Mouse (Mus musculus) c-Kit-positive CD71-positive TER-119-negative erythroid progenitor cells, embryonic 14.5 days (primary cell): Measurements from ENCODE around the gene Pcgf3.
A peak's percentile ranks its signal among the peaks of the same experiment; 100 is the strongest.

Experiments used
- DNase-seq: peaks from one replicate; pipeline ENCODE4 v3.0.0-alpha.2; 2013; ENCODE audit warnings: low read depth

Gene Pcgf3

DNA sequence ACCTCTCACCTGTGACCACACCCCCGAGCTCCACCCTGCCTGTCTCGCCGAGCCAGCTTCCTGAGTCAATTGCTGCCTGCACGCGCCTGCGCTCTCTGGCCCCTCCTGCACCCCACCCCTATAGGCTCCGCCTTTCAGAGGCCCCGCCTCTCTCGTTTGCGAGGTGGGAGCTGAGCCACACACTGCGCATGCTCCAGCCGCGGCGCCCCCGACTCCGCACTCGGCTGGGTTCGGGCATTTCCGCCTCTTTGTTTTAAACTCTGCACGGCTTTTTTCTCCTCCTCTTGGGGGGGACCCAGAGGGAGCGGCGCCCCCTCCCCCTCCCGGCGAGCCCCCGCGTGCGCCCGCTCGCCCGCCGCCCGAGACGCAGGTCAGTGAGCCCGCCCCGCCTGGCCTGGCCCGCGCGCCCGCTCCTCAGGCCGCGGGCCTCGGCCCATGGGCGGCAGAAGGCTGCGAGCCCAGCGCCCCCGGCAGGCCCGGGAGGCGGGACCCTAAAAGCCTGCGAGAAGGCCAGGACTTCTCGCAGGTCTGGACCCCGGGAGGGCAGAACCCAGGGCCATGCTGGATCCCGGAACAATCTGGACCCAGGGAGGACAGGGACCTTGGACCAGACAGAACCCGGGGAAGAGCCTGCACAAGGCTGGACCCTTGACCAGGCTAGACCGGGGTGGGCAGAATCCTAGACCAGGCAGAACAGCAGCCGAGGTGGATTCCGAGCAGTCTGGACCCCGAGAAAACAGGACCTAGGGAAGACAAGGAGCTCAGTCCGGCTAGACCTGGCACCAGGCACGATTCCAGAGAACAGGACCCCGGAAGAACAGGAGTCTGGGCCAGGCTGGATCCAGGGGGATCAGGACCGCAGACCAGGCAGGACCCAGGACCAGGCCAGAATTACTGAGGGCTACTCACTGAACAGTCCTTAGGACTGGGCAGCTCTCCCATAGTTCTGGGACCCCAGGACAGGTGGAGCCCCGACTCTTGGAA, at the start of gene Pcgf3:
TSS of gene Pcgf3 (plus strand) at position 151 of the 984 bp plus-strand sequence.
- peak; percentile 92 for DNase-seq

- DNase-seq: no peak
These were observed 46.3 kb upstream of the Pcgf3 start for GRCm38 (mm10) chr5:108414711-108415110.

DNA sequence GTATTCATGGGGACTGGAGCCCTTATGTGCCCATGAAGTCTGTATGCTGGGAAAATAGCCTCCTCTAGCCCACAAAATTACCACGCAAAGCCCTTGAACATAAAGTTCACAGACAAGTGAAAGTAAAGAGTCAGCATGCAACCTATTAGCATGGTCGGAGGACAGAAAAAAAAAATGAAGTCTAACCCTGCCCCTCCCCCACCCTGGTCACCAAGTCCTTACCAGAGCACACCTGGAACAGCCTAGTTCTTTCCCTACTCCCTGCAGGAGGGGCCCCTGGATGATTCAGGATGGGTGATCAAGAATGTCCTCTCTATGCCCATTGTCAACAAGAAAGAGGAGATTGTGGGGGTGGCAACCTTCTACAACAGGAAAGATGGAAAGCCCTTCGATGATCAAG, 38.3 kb upstream of the Pcgf3 start:
- DNase-seq: no peak

GRCm38 (mm10) chr5:108423427-108423826, 37.6 kb upstream of the Pcgf3 start:
- peak; percentile 45 for DNase-seq

DNA sequence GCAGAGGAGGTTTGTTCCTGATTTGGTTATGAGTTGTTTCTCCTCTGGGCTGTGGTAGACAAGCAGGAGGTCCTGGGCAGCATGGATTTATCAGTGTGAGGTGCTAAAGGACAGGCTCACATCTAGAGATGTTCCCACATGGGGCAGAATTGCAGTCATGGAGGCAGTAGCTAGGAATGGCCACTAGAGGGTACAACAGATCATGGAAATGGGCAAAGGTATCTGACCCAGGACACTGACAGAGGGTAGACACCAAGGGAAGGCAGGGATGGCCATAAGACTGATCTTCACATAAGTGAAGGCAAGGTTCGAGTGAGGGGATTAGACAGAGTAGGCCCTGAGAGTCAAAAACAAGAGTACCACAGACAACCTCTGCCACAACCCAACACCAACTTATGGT, 33.8 kb upstream of the Pcgf3 start:
- peak; percentile 65 for DNase-seq

DNA sequence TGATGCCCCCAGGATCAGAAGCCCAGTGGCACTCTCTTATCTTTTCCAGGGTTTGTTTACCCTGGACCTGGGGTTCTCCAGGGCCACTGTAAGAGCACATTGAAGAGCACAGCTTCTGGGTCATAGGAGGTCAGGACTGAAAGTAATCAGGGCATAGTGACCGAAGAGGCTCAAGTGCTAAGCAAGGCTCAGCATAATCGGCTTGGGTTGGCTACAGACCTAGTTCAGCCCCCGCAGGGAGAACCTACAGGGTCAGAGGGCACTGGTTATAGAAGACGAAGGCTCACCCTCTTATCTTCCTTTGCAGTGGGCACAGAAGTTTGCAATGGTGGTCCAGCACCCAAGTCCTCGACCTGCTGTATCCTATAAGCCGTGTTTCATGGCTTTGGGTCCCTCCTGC, 29.8 kb upstream of the Pcgf3 start:
- DNase-seq: no peak

GRCm38 (mm10) chr5:108433804-108434587, 27.0 kb upstream of the Pcgf3 start, which contains the start of gene Atp5k:
Gene Atp5k, minus strand, starts transcription at chr5:108434448.
- peak; percentile 93 for DNase-seq

GRCm38 (mm10) chr5:108436101-108436500, 24.9 kb upstream of the Pcgf3 start:
- DNase-seq: no peak

GRCm38 (mm10) chr5:108446973-108447372, 14.1 kb upstream of the Pcgf3 start:
- DNase-seq: no peak

DNA sequence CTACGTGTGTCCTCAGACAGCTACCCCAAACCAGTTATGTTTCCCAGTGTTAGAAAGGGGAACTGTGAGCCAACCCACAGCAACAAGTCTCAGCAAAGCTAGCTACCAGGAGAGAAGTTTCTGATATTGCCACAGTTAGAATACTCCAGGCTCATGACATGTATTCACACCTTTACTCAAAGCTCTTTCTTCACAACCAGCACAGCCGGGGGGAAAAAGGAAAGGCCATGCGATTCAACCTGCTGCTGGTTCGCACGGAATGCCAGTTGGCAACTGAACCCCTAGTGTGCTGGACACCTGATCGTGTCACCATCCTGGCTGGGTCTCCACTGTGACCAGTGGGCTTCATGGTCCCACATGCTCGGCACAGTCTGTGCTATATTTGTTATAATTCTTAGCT, 13.2 kb upstream of the Pcgf3 start:
- no peak for DNase-seq

DNA sequence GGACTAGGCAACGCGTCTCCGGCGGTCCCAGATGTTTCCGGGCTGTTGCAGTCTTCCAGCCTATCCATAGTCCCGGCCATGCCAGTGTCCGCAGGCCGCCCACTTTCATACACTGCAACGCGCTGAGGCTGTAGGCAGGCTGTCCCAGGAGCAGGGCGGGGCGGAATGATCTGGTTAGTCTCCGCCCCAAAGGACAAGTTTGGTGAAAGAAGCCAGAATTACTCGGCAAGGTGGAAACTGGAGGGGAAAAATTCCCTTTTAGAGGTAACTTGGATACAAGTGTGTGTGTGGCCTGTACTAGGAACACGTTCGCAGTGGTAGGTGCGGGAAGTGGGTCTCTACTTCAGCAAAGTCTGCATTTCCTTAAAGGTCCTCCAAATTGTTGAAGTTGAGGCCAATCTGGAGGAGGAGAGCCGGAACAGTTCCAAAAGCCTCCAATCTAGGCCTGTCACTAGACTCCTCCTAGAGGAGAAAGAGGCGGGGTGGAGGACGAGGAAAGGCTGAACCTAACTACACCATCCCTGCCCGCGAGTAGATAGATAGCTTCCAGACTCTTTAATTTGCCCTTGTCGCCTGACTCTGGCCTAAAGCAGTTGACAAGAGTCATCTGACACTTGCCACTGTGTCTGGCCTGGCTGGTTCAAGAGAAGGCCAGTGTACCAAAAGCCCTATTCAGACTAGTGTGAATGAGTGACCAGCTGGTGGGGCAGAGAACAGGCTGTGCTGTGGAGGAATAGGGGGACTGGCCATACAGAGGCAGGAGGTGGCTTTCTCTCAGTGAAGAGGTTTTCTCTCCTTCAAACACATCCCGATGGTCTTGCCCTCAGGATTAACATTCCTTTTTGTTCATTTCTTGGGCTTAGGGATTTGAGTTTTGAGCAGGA, 12.0 kb upstream of the Pcgf3 start, which contains the start of gene Mfsd7a:
TSS of gene Mfsd7a (minus strand) at position 107 of the 884 bp plus-strand sequence.
- peak; percentile 63 for DNase-seq

- no peak for DNase-seq
These were observed 10.0 kb upstream of the Pcgf3 start for GRCm38 (mm10) chr5:108450837-108451540.

GRCm38 (mm10) chr5:108451611-108452010, 9.4 kb upstream of the Pcgf3 start:
- DNase-seq: no peak

- no peak for DNase-seq
These were observed 8.6 kb upstream of the Pcgf3 start for GRCm38 (mm10) chr5:108452422-108452821.

- no peak for DNase-seq
These were observed 6.9 kb upstream of the Pcgf3 start for GRCm38 (mm10) chr5:108454094-108454493.

- no peak for DNase-seq
These were observed 2.3 kb upstream of the Pcgf3 start for GRCm38 (mm10) chr5:108458706-108459105.

GRCm38 (mm10) chr5:108460461-108460860, 571 bp upstream of the Pcgf3 start:
- DNase-seq: no peak

DNA sequence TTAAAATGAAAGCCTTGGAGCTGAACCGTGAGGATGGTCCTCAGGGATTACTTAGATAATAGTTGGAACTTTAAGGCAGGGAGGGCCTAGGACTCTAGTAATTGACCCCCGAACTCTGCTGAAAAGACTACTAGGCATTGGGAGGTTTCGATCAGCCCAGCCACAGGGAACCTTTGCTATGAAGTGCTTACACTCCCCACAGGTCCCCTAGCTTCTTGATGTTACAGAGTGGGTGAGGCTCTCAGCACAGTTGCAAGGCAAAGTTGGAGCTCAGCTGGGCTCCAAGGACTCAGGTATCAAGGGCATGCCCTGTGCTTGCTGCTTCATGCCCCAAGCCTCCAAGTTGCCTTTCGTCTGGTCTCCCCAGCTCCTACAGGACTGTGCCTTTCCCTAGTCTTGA, 1.4 kb downstream of the Pcgf3 start:
- no peak for DNase-seq

DNA sequence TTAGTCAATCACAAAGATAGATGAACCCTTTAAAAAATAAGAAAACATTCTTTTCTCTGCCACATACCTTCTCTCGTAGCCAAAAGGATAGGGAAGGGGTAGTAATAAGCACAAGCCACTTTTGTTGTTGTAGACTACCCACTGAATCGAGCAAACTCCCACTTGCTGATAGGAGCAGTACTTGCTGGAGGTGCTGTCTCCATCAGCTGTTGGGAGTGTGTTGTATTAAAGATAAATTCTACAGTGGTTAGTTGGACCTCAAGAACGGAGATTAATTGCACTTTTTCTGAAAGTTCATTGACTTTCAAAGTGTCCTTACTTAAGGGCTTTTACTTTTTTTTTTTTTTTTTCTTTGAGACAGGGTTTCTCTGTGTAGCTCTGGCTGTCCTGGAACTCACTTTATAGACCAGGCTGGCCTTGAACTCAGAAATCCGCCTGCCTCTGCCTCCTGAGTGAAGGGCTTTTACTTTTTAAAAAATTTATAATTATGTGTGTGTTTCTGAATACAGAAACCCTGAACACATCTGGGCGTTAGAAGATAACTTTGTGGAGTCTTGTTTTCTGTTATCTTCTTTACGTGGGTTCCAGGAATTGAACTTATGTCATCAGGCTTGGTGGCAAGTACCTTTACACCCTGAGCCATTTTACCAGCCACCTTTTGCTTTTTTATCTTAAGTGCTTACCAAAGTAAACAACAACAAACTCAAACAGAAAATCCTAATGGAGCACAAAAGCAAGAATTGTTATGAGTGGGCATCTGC, 4.3 kb downstream of the Pcgf3 start:
- DNase-seq: peak; percentile 75

GRCm38 (mm10) chr5:108466647-108467046, 5.6 kb downstream of the Pcgf3 start:
- DNase-seq: no peak
